Comparison of ENCODE assay signal across 10 mouse cellular contexts in the genomic region with DNA sequence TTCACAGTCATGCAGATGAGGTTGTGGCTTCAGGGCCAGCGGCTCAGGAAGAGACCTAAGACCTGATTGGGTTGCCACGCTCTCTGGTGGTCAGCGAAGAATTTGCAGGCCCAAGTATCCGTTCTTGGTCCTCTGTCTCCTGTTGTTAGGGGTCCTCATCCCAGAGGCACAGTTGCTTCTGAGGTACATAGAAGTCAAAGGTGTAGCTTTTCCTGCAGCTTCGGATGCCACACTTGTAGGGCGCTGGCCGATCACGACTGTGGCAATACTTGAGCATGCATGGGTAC. TPM values are rescaled to one million over a fixed set of nuclear protein-coding genes. Genes with fewer than 3 reads are reported as not detected.
DNase-seq lines count a peak whose midpoint lies in the region; ATAC-seq and TF ChIP-seq lines count a peak whose summit lies in the region.
"Had no signal": no experiment of that assay in that cellular context is flagged by ENCODE, and none has a peak within 500 bp of the region (broad histone marks: within the 10 kb centered on the region; RNA-seq: fewer than 3 reads in every experiment).

No protein-coding gene starts in this region.

- H3K4me2 ChIP-seq in liver, embryonic 11.5 days = no peak overlapping the region
- no peak overlapping the region for H3K4me2 ChIP-seq in liver, embryonic 12.5 days
- no peak overlapping the region for H3K4me2 ChIP-seq in embryonic facial prominence, embryonic 15.5 days (replicated peaks)
- H3K4me2 ChIP-seq in neural tube, embryonic 13.5 days = no peak overlapping the region

- 58% methylated on average over 8 of the region's 8 CpGs for WGBS in cerebellum, adult 2 months
- 59% methylated on average over 8 of the region's 8 CpGs for WGBS in liver, embryonic 11.5 days
- WGBS in liver, embryonic 12.5 days (ENCODE audit: insufficient replicate concordance) = 62% methylated on average over 8 of the region's 8 CpGs
- 44% methylated on average over 8 of the region's 8 CpGs for WGBS in embryonic facial prominence, embryonic 15.5 days
- WGBS in neural tube, embryonic 13.5 days = 38% methylated on average over 8 of the region's 8 CpGs

- H3K36me3 ChIP-seq in liver, embryonic 11.5 days (ENCODE audit: control insufficient read depth, insufficient read depth, low read length) = peaks cover 17% of the 10 kb centered on the region
- H3K36me3 ChIP-seq in liver, embryonic 12.5 days = peaks cover 65% of the 10 kb centered on the region
- H3K36me3 ChIP-seq in embryonic facial prominence, embryonic 15.5 days = peaks cover 34% of the 10 kb centered on the region
- H3K36me3 ChIP-seq in neural tube, embryonic 13.5 days = no peaks in the 10 kb centered on the region

- H3K27ac ChIP-seq in cerebellum, adult 2 months (ENCODE audit: insufficient read depth, low read length) = no peak overlapping the region
- 0 out of 2 replicates have a peak overlapping the region, but pooled peaks have one; percentile 4 for H3K27ac ChIP-seq in liver, embryonic 11.5 days (ENCODE audit: low read depth, low read length)
- H3K27ac ChIP-seq in liver, embryonic 12.5 days = no peak overlapping the region; the same call in 1 of the 2 replicates
- peak overlapping the region; percentile 63 for H3K27ac ChIP-seq in embryonic facial prominence, embryonic 15.5 days (replicated peaks)
- H3K27ac ChIP-seq in neural tube, embryonic 13.5 days (replicated peaks) = no peak overlapping the region

- no peak for TF ChIP-seq POLR2A in cerebellum, adult 2 months (IDR thresholded peaks at IDR 0.05; ENCODE audit: borderline replicate concordance, insufficient read depth, low read length)

- H3K9me3 ChIP-seq in liver, embryonic 11.5 days (ENCODE audit: control insufficient read depth, low read length) = no peaks in the 10 kb centered on the region
- H3K9me3 ChIP-seq in liver, embryonic 12.5 days (replicated peaks) = no peaks in the 10 kb centered on the region
- H3K9me3 ChIP-seq in embryonic facial prominence, embryonic 15.5 days (replicated peaks) = no peaks in the 10 kb centered on the region
- no peaks in the 10 kb centered on the region for H3K9me3 ChIP-seq in neural tube, embryonic 13.5 days

- H3K9ac ChIP-seq in liver, embryonic 11.5 days (ENCODE audit: low read depth, low read length) = no peak overlapping the region
- no peak overlapping the region for H3K9ac ChIP-seq in liver, embryonic 12.5 days
- no peak overlapping the region for H3K9ac ChIP-seq in embryonic facial prominence, embryonic 15.5 days
- no peak overlapping the region for H3K9ac ChIP-seq in neural tube, embryonic 13.5 days

- no peaks in the 10 kb centered on the region; the same call in 1 of the 2 replicates for H3K4me1 ChIP-seq in cerebellum, adult 2 months (ENCODE audit: control insufficient read depth, insufficient read depth, low read length)
- H3K4me1 ChIP-seq in liver, embryonic 11.5 days (replicated peaks; ENCODE audit: control insufficient read depth, insufficient read depth, low read length) = peaks cover 31% of the 10 kb centered on the region
- peaks cover 44% of the 10 kb centered on the region for H3K4me1 ChIP-seq in liver, embryonic 12.5 days
- H3K4me1 ChIP-seq in embryonic facial prominence, embryonic 15.5 days = peaks cover 33% of the 10 kb centered on the region
- H3K4me1 ChIP-seq in neural tube, embryonic 13.5 days (replicated peaks) = peaks cover 9% of the 10 kb centered on the region

- no peak for TF ChIP-seq CTCF in cerebellum, adult 2 months (IDR thresholded peaks at IDR 0.05; ENCODE audit: borderline replicate concordance, insufficient read depth, low read depth, low read length)

- DNase-seq in cerebellum, adult 2 months = no peak
- DNase-seq in liver, embryonic 11.5 days (ENCODE audit: low spot score) = no peak
- DNase-seq in adrenal gland, adult 8-10 months = no peak
- DNase-seq in heart, postnatal 14 days = no peak

- ATAC-seq in cerebellum, adult (ENCODE audit: insufficient number of reproducible peaks, low FRiP score, low TSS enrichment) = 0 out of 2 replicates have a peak, but pooled peaks have one; percentile 15
- ATAC-seq in liver, embryonic 11.5 days (replicated peaks; ENCODE audit: low FRiP score) = no peak
- no peak for ATAC-seq in liver, embryonic 12.5 days
- ATAC-seq in embryonic facial prominence, embryonic 15.5 days (ENCODE audit: insufficient number of reproducible peaks, low FRiP score, low TSS enrichment, low read depth) = no peak
- ATAC-seq in neural tube, embryonic 13.5 days (ENCODE audit: low read depth) = peak; percentile 41; the same call in 1 of the 2 replicates
- ATAC-seq: inflammation-experienced regulatory T-cells, adult 6 months had no signal

- intact Hi-C loops in heart, postnatal 14 days (cut with DNase I) = no loop called here

- no peaks in the 10 kb centered on the region for H3K27me3 ChIP-seq in cerebellum, adult 2 months (ENCODE audit: control insufficient read depth, insufficient read depth, low read length)
- H3K27me3 ChIP-seq in liver, embryonic 11.5 days (replicated peaks; ENCODE audit: control insufficient read depth, insufficient read depth, low read length) = no peaks in the 10 kb centered on the region
- H3K27me3 ChIP-seq in liver, embryonic 12.5 days (replicated peaks) = no peaks in the 10 kb centered on the region
- H3K27me3 ChIP-seq in embryonic facial prominence, embryonic 15.5 days = no peaks in the 10 kb centered on the region
- no peaks in the 10 kb centered on the region for H3K27me3 ChIP-seq in neural tube, embryonic 13.5 days

- no peak overlapping the region for H3K4me3 ChIP-seq in cerebellum, adult 2 months (replicated peaks; ENCODE audit: insufficient read depth, low read depth, low read length)
- H3K4me3 ChIP-seq in liver, embryonic 11.5 days (ENCODE audit: low read depth, low read length) = no peak overlapping the region
- H3K4me3 ChIP-seq in liver, embryonic 12.5 days = no peak overlapping the region
- H3K4me3 ChIP-seq in embryonic facial prominence, embryonic 15.5 days (replicated peaks) = no peak overlapping the region
- no peak overlapping the region for H3K4me3 ChIP-seq in neural tube, embryonic 13.5 days

RNA-seq across cellular contexts. Expression of gene Pou2f3, which starts 12.2 kb away (rescaled TPM):
- polyA plus RNA-seq in cerebellum, adult 2 months (2012; rRNA removed) = 0.07 and 0.10 TPM in 2 replicates
- not detected in 2 replicates for polyA plus RNA-seq in liver, embryonic 11.5 days (2014; fragmentation: Nextera tagmentation; extraction: Ambion mirVana)
- not detected in 2 replicates for polyA plus RNA-seq in liver, embryonic 12.5 days (2016; fragmentation: Nextera tagmentation; extraction: Ambion mirVana)
- 11.2 and 12.7 TPM in 2 replicates for polyA plus RNA-seq in embryonic facial prominence, embryonic 15.5 days (2015; fragmentation: Nextera tagmentation; extraction: Ambion mirVana)
- polyA plus RNA-seq in neural tube, embryonic 13.5 days (2015; fragmentation: Nextera tagmentation; extraction: Ambion mirVana) = not detected in 2 replicates
- under 1 TPM in 1 of 4 experiments, not detected in 3; 0.22 TPM for total RNA-seq in adrenal gland, adult 8-10 months (2022)
- not detected for total RNA-seq in heart, postnatal 14 days (2021)
- total RNA-seq: megakaryocyte progenitor cell, adult 5-6 weeks had no signal
- polyA plus RNA-seq: inflammation-experienced regulatory T-cells, adult 6 months had no signal

RNA-seq across cellular contexts. Expression of gene Oaf, which starts 17.3 kb away (rescaled TPM):
- 5.2 and 6.3 TPM in 2 replicates for polyA plus RNA-seq in cerebellum, adult 2 months (2012; rRNA removed)
- 51.6 and 52.0 TPM in 2 replicates for polyA plus RNA-seq in liver, embryonic 11.5 days (2014; fragmentation: Nextera tagmentation; extraction: Ambion mirVana)
- 37.8 and 44.1 TPM in 2 replicates for polyA plus RNA-seq in liver, embryonic 12.5 days (2016; fragmentation: Nextera tagmentation; extraction: Ambion mirVana)
- polyA plus RNA-seq in embryonic facial prominence, embryonic 15.5 days (2015; fragmentation: Nextera tagmentation; extraction: Ambion mirVana) = 91.2 and 96.9 TPM in 2 replicates
- polyA plus RNA-seq in neural tube, embryonic 13.5 days (2015; fragmentation: Nextera tagmentation; extraction: Ambion mirVana) = 17.3 and 21.1 TPM in 2 replicates
- total RNA-seq in adrenal gland, adult 8-10 months (2022) = 10 to 100 TPM; 10.6 to 40.4 (median 26.8) TPM
- 10 to 100 TPM; 13.0 to 14.9 TPM for total RNA-seq in heart, postnatal 14 days (2021)

Comparison
In these comparisons a context has a peak if more than half of its experiments do, and no peak if none do; other contexts are left out.
1. H3K27ac ChIP-seq: peak in liver, embryonic 11.5 days (single experiment) and embryonic facial prominence, embryonic 15.5 days (single experiment); none in cerebellum, adult 2 months (single experiment), liver, embryonic 12.5 days (single experiment) and neural tube, embryonic 13.5 days (single experiment).
2. ATAC-seq: peak in cerebellum, adult (single experiment) and neural tube, embryonic 13.5 days (single experiment); none in liver, embryonic 11.5 days (single experiment), liver, embryonic 12.5 days (single experiment) and embryonic facial prominence, embryonic 15.5 days (single experiment).
3. RNA of gene Pou2f3, which starts 12.2 kb away (polyA plus RNA-seq): 11.2 to 12.7 TPM in embryonic facial prominence, embryonic 15.5 days; 0.07 to 0.10 TPM in cerebellum, adult 2 months, not detected in neural tube, embryonic 13.5 days, not detected in liver, embryonic 11.5 days and not detected in liver, embryonic 12.5 days; every median in the first group is over 10 times any median in the second.